Mouse (Mus musculus): ENCODE results near the gene Macf1.
A peak's percentile ranks its signal among the peaks of the same experiment; 100 is the strongest.

Macf1 gene

DNA sequence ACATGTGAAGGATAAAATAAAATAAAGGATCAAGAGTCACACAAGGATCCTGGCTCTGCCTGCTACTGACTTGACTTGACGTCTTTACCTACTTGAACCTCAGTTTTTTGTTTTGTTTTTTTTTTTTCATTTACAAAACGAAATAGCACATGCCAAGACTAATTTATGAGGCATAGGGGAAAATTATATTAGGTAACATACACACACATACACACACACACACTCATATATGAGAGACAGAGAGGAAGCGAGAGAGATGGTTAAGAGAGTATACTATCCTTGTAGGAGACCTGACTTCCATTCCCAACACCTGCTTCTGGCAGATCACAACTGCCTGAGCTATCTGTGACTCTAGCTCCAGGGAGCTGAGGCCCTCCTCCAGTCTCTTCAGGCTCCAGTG lies at the start of gene Macf1:
Gene Macf1 (minus strand): TSS at position 101 of the 400 bp plus-strand sequence.
- peak; percentile 46 for DNase-seq

DNA sequence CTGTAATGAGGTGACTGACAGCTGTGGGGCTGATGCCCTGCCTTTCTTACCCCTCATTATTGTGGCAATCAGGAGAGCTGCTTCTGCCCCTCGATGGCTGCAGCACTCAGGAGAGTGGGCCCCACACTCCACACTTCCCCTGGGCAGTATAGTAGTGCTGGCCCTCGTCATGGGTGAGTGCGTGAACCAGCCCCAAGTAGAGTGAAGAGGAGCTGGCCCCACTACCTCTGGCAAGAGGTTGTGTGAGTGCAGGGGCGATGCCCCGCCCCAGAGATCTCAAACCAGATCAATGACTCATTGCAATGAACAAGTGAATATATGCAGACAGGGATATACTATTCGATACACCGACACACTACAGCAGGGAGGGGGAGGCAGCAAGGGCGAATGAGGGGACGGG lies 49.4 kb upstream of the Macf1 start:
- DNase-seq, result no peak

DNA sequence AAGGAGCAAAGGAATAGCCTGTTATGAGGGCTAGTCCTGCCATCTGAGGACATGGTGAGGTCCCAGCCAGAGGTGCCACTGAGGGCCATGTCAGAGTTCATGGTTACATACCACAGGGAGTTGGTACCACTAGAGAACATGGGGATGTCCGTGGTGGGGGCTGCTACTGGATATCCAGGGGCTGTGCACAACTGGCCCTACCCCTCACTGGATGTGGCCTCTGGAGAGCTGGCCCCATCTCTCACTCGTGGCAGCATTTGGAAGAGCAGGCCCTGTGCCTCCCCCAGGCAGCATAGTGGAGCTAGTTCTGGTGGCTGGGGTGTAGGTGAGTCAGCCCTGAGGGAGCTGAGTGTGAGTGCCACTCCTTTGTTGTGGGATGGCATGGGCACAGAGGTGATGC lies 48.8 kb upstream of the Macf1 start:
- DNase-seq, result no peak

DNA sequence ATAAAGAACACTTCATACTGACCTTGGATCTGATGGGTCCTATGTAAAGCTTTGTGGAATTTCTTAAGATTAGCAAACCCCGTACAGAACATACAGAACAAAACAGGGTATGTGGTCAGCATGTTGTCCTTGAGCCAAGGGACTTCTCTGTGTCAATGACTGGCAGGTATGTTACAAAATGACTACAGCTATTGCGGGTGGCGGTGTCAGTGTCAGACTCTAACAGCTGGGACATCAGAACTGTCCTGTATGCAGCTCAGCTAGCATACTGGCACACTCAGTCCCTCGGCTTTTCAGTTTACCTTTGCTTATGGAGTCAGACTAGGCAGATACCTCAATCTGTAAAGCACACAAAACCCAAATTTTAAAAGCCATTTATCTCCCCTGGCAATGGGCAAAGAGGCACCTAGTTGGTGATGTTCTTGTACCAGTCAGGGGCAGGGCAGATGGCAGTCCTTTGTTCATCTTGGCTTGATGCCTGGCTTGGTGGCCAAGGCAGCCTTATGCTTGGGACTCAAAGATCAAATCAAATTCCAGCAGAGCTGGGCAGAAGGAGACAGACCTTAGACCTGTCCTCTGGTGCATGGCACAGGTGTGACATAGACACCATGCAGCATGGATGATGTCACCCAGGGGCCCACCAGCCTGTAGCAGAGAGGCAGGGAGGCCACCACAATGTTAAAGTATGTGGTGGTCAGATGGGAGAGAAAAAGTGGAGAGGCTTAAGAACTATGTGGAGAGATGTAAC lies 48.2 kb upstream of the Macf1 start:
- DNase-seq, result peak; percentile 83

DNA sequence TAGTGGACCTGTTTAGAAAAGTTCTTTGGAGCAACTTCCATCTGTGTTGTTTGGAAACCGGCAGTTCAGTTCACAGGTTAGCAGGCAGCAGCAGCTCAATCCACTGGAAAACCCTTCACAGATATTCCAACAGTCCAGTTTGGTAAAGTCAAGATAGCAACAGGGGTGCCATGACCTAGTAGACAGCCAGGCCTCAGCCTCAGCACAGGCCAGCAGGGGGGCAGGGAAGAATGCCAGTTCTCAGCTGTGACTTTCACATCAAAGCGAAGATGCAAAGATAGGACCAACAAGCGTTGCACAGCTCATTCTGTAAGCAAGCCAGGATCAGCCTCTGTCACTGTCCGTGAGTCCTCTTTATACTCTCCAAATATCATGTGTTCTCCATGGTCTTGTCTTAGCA lies 37.6 kb upstream of the Macf1 start:
- no peak for DNase-seq

DNA sequence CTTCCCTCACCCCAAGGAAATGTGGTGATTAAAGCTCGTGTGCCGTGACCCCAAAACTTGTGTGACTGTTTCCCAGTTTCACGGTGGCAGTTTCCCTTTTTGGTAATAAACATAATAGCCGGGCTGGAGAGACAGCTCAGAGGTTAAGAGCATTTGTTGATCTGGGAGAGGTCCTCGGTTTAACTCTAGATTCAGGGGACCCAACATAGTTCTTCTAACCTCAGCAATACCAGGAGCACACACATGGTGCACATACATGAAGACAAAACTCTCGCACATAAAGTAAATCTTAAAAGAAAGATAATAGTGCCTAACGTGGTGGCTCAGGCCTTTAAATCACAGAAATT lies 34.2 kb upstream of the Macf1 start:
- DNase-seq, result no peak

DNA sequence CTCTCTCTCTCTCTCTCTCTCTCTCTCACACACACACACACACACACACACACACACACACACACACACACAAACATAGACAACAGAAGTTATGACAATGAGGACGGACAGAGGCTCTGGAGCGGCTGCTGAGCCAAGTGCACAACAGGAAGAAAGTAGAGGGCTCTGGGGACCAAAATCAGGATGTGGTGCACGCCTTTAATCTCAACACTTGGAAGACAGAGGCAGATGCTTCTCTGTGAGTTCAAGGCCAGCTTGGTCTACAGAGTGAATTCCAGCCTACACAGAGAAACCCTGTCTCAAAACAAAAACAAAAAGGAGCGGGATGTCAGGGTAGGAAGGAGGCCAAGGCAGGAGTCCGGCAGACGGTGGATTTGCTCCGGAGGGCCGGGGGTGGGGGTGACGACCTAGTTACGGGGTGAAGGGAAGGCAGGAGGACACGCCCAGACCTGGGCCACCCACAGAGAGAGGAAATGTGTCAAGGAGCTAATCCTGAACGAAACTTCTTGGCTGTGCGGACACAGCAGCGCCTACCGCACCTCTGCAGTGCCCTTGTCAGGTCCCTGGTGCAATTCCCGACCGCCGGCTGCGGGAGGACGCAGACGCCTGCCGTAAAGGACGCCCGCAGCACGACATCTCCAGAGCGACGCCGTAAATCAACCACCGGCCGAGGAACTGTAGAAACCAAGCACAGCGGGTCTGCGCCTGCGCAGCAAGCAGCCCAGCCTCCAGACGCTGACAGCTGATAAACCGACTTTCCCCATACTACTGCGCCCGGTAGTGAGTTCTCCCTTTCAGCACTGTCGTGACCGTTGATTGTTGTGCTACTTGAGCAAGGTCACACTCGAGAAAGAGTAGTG lies 33.6 kb upstream of the Macf1 start, which contains the start of gene Ndufs5:
Gene Ndufs5 (minus strand): TSS at position 629 of the 860 bp plus-strand sequence.
- DNase-seq, result peak; percentile 96

DNA sequence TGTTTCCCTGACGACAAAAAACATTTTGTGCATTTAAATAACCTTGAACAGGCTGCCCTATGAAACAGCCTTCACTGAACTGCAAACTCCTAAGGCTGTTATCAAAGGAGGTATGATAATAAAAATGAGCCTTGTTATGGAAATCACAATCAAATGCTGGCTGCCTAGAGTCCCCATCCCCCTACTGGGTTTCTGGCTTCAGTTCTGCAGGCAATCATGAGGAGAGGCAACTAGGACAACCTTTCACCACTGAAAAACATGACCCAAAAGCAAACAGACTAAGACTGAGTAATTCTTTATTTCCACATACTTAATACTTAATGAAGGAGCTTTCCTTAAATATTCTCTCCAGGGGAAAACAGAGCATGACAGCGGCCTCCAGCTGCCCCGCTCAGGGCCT lies 28.3 kb upstream of the Macf1 start:
- no peak for DNase-seq

DNA sequence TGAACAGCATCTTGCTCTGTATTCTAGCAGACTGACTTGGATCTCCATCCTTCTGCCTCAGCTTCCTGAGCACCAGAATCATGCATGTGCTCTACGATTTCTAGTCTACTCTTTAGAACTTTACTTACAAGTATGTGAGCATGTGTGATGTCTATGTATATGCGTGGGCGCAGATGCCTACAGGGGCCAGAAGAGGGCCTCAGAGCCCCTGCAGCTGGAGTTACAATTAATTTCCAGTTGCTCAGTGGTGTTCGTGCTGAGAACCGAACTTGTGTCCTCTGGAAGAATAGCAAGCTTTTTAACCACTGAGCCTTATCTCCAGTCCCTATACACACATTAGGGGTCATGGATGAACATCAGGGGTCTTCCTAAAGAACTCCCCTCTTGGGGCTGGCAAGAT lies 23.2 kb upstream of the Macf1 start:
- no peak for DNase-seq

DNA sequence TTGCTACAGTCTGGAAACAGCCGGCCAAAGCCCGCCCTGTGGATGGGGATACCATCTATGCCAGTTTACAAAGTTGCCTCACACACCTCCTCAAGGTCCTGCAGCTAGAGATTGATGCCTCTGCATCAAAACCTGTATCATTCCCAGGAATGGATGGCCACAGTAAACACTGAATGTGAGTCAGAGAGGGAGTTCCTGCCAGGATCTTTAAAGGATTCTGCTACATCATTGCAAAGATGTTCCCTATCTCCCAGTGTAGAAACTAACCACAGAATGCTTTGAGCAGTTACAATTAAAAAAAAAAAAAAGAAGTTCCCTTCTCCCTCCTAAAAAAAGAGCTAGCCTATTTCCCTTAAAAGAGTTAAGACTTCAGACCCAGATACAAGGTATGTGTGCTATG lies 21.2 kb upstream of the Macf1 start:
- no peak for DNase-seq

DNA sequence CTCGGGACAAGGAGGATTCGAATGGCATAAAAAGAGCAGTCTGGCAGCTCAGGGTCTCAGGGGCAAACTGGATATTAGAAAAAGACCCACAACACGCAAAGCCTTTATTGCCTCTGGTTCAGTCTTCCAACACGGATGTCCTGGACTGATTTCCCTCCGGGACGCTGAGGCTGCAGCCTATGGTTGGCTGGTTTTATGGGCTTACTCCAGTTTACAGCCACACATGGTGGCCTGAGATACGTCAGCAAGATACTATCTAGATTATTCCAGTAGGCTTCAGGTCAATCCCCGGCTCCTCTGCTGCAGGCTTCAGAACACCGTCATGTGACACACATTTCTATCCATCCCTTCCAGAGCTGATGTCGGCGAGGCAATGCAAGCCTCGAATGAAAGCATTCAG lies 9.2 kb upstream of the Macf1 start:
- no peak for DNase-seq

DNA sequence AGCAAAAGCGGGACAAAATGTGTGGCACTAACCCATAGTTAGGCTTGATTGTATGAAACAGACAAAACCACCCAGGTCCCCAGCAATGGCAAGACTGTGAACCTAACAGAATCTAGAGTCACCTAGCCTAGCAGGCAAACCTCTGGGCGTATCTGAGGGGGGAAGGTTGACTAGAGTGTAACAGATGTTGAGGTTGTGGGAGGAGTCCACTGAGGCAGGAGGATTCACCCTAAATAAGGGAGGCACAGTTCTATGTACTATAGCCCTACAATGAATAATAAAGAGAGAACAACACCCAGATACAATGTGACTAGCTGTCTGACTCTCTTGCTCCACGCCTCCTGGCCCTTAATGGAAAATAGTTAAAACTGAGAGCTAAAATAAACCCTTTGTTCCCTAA lies 7.9 kb upstream of the Macf1 start:
- DNase-seq, result no peak

DNA sequence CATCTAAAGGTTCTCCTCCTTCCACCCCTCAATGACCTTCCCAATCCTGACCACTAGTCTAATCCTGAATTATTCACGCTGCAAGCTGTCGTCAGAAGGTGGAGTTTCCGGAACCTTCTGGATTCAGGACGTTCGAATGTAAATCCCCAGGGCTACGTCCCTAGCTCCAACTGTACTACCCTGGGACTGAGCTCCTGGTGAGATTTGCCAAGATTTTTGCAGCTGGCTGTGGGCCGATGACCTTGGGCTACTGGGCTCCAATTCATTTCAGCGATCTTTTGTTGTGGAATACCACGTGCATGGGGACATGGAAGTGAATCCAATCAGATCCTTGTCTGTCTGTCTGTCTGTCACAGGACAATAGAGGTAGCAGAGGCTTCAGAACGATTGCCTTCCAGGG lies 6.2 kb upstream of the Macf1 start:
- DNase-seq, result peak; percentile 16

DNA sequence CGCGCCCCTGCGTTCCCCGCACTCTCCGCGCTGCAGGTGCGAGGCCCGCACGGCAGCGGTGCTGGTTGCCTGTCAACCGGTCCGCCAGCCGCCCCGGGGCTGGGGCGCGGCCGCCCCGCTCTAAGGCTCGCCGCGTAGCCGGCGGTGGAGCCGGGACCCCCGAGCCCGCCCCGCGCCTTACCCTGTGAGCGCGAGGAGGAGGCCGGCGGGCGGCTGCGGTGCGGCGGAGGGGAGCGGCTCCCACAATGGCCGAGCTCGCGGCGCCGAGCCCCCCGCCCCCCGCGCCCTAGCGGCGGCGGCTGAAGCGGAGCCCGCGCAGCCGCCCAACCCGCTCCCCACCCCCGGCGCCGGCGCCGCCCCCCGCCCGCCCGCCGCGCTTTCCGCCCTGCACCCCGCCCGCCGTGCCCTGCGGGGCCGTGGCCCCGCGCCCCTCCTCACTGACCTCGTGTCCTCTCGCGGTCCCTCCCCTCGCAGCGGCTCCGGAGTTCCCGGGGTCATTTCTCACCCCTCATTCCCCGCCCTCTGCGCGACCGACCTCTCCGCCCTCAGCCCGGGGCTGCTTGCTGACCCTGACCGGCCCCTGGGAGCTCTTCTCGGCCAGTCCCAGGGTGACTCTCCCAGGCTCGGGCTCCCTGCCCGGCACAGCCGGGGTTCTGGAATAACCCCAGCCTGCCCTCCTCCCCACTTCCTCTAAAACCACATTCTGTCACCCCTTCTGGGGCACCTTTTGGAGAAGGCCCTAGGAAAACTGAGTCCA lies 3.0 kb upstream of the Macf1 start:
- DNase-seq, result peak; percentile 79

DNA sequence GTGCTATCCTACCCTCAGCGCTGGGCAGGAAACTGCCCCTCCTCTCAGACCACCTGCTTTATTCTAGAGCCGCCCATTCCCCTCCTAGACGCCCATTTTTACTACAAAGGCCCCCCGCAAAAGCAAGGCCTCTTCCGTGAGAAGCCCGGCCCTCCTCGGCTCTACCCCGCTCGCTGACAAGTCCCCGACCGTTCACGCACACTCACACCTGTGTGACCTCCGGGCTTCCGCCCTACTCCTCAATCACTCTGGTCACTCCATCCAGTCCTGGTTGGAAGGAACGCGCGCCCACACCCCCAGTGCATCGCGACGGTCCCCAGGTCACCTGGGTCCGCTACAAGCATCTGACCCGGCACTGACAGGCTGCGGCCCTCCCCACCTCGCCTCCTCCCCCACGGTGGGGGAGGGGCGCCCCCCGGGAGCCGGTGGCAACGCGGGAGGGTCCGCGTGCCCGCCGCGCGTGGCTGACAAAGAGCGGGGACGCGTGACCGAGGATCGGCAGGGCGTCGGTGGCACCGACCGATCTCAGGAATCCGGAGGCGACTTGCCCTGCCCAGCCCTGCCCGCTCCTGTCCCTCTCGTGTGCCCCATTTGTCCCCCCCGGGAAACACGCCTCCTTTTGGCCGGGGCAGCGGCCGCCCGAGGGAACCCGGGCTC lies 2.3 kb upstream of the Macf1 start:
- DNase-seq, result peak; percentile 74

DNA sequence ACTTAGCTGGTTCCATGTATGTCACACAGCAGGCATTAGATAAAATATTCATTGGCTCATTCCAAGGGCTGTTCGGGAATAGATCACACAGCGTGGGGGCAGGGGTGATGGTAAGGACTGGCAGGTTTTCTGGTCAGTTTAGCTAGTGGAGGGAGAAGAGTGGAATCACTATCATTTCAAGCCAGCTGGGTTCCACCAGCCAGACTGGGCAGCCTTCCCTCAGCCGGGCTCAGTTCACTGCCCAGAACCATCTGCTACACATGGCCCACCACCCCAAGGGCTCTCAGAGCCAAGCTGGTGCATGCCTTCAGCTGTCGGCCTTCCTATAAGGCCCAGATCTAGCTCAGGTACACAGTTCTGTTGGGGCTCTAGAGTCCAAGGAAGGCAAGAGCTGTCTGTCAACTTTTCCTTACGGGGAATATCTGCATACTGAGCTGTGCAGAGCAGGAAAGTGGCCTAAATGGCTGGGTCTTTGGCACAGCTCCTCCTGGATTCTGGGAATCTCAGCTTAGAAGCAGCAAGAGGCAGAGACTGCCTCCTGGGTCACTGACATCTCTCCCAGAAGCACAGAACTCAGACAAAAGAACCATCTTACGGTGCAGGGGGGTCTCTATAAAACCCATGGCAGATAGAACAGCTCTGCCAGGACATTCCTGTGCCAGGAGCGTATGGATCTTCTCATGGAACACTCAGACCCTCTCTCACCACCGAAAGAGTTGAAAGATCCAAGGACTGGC lies 1.5 kb upstream of the Macf1 start:
- peak; percentile 92 for DNase-seq

DNA sequence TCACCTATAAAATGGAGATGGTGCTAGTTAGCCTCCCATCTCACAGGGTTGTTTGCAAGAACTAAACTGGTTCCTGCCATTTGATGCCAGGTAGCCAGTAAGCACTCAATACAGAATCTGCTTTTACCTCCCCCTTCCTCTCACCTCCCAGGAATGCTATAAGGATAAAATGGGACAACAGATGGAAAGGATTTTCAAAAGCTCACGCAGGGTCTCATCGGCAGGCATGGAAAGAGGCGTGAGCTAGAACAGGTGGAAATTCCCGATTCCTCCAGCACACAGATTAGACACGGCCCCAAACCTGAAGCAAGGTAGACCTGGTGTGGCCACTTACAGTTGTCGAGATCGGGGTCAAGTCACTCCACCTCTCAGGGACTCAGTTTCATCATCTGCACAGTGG lies 886 bp upstream of the Macf1 start:
- DNase-seq, result no peak

DNA sequence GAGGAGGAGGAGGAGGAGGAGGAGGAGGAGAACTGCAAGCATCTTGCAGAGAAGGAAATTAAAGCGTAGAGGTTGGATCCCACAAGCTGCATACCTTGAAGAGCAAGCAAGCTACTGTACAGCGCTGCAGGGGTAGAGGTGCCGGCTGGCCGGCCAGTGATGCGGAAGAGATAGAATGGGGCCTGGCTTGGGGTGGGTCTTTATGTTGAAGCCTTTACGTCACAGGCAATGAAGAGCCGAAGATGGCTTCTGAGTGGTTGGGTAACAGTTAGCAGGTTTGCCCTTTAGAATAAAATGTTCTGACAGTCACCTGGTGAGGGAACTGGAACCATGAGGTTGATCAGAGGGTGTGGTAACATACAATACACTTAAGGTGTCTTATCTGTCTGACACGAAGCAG lies 1.9 kb downstream of the Macf1 start:
- peak; percentile 60 for DNase-seq

DNA sequence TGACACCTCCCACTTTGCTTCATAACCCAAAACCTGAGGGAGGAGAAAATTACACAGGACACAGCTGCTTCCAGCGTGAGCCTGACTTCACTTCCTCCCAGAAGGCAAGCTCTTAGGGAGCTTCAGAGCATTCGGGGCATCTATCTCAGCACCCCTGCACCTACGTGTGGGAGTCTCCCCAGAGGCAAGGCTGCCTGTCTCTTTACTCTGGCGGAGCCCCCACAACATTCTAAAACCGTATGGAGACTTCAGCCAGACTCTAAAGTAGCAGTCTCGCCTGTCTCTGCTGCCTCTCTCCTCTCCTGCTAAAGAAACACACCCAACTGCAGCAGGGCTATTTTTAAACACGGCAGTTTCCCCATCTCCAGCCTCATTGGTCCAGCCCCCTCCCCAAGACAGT lies 3.2 kb downstream of the Macf1 start:
- DNase-seq, result no peak

DNA sequence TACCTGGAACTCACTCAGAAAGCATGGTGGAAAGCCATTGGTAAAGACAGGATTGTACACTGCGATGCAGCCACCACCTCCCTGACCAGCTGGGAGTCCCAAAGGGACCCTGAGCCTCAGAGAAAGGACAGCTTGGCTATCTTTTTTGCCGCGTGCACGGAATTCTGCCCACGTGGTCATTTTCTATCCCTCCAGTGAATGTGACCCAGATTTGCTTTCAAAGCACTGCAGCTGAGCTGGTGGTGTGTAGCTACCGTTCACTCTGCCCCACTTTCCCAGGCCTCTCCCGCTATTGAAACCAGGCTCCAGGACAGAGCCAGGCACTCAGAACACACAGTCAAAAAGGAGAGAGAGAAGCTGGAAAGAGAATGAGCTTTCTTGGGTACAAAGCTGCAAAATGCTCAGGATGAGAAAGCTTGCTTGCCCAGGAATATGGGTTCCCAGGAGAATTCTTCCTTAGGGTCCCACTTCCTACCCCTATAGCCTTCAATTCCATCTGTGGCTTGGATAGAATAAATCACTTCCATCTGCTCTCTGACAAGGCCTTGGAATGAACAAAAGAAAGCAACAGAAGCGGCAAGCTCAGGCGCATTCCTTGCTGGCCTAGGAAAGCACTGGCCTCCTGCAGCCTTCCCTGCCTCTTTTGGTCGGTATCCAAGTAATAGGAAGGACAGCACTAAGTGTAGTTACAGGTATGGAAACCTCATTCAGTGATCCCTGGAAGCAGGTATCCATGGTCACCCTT lies 6.9 kb downstream of the Macf1 start:
- DNase-seq, result peak; percentile 82

DNA sequence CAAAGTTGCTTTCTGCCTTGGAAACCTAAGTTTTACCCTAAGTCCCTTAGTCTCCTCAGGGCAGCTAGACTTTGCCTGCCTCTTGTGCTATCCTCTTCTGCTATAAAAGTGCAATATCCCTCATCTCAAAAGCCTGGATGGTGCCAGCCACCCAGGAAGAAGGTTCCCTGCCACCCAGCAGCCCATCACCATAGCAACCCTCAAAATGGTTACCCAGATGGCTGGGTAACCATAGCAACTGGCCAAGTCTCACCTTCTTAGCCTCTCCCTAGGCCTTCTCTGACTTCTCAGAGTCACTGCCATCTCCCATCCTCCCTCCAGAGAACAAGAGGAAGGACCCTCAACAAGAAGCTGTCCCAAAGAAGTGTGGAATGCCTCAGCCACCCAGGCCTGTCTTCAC lies 13.6 kb downstream of the Macf1 start:
- DNase-seq, result no peak

DNA sequence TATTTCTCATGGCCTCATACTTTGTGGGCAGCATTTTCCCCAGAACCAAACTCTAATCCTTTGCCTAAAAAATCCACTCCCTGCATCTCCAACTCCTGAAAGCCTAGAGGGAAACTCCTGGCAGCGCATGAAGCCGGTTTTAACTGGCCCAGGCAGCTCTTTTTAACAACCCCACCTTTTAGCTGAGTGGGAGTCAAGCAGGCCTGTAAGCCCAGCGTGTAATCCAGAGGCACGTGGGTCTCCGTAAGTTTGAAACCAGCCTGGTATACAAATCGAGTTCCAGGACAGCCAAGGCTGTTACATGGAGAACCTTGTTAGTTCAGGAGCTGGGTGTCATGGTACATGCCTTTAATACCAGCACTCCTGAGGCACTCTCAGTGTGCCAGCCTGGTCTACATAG lies 14.5 kb downstream of the Macf1 start:
- no peak for DNase-seq
